Mouse (Mus musculus): ENCODE measurements around the gene Clpx.
"Not testable (repeated sequence)": the region's sequence is repeated elsewhere in the genome, so short reads cannot be mapped to it uniquely, and the experiment has no call there.

Gene Clpx

DNA sequence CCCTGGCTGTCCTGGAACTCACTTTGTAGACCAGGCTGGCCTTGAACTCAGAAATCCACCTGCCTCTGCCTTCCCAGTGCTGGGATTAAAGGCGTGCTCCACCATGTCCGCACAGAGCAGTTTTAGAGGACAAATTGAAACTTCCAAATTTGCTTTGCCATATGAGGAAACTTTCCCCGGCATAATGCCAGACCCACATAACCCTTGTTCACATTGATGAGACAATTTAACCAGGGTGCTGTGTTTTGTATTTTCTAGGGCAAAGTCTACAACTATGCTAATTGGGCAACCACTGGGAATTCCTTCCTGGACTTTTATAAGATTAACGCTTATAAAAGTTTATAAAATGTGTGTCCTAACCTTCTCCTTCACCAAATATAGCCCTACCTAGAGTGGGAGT, 4.1 kb upstream of the Clpx start:
- no peak for DNase-seq (ENCODE audit: low read depth, low spot score)

DNA sequence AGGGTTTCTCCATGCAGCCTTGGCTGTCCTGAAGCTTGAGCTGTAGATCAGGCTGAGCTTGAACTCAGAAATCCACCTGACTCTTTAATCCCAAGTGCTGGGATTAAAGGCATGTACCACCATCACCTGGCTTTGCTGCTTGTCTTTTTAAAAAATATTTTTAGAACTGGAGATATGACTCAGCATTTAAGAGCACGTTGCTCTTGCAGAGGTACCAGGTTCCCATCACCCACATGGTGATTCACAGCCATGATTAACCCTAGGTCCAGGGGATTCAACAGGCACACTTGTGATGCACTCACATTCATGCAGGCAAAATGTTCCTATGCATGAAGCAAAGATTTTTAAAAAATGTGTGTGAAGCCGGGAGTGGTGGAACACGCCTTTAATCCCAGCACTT, 1.6 kb upstream of the Clpx start:
- no peak for DNase-seq (ENCODE audit: low read depth, low spot score)

DNA sequence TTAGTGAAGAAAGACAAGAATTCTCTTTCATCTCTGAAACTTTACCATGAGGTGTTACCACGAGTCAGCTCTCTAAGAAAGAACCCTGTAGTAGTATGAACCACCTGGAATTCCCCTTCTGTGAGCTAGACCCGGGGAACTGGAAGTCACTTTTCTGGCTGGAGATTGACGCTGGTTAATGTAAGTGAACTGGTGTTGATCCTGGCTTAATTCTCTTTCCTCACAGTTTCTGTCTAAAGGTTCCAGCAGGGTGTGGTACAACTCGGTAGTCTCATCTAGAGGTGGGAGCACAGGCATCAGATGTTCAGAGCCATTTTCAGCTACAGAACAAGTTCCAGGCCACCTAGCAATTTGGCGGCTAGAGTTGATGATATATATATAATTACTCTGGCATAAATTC, 941 bp upstream of the Clpx start:
- DNase-seq (ENCODE audit: low read depth, low spot score) = no peak

DNA sequence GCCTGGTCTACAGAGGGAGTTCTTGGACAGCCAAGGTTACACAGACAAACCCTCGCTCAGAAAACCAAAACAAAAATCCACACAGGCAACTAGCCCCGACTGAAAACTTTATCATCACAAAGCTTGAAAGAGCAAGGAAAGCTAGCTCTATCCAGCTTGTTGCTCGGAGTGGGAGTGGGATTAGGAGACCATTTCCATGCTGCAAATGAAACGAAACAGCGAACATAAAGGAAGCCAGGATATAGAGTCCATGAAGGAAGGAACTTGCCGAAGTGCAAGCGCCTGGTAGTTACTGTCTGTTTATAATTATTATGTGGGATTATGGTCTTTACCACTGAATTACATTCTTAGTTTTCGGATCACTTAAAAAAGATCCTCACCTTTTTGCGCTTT, 484 bp upstream of the Clpx start:
- no peak for DNase-seq (ENCODE audit: low read depth, low spot score)

DNA sequence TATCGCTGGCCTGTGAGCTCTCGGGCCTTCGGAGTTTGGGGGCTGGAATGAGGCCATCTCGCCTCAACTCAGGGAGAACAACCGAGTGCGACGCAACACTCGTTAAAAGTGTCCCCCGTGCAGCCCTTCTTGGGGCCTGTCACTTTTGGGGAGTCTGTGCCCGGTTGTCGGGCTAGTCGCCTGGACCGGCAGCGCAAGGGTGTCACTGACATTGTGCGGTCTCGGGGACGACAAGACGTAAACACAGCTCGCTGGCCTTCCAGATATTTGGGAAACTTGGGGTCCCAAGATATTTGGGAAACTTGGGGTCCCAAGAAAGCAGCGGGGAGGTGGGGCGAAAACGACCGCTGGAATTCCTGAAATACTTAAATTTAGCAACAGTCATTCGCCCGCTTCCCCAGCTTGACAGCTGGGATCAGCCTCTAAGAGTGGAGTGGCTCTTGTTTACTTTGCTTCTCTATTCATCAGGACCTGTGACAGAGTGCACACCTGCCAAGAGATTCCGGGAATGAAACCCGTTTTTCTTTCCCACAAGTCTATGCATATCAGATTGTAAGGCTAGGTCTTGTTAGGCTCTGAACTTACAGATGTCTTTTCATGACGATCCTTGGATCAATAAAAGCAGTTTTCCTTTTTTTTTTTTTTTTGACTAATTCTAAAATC, 787 bp downstream of the Clpx start:
- DNase-seq (ENCODE audit: low read depth, low spot score) = no peak

DNA sequence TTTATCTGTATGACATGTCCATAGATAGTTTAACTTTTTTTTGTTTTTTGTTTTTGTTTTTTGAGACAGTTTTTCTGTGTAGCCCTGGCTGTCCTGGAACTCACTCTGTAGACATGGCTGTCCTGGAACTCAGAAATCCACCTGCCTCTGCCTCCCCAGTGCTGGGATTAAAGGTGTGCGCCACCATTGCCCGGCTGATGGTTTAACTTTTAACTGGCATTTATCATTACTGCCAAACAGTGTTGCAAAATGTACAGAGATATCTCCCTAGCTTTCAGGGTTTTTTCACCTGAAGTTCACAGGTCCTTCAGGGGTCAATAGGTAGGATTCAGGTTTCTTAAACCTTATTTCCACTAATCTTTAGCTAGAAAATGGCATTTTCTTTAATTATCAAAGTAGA, 3.0 kb downstream of the Clpx start:
- DNase-seq (ENCODE audit: low read depth, low spot score) = no peak

DNA sequence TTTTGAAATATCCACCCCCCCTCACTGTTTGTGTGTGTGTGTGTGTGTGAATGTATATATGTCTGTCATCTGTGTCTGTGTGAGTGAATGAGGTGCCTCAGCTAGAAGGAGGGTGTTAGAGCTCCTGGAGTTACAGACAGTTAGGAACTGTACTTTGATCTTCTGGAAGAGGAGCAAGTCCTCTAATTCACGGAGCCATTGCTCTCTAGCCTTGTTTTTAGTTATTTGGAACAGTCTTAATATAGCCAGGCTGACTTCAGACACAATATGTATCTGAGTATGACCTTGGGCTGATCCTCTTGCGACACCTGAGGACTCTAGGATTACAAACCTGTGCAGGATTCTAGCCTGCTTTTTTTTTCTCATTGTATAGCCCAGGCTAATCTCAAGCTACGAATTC, 4.7 kb downstream of the Clpx start:
- no peak for DNase-seq (ENCODE audit: low read depth, low spot score)

DNA sequence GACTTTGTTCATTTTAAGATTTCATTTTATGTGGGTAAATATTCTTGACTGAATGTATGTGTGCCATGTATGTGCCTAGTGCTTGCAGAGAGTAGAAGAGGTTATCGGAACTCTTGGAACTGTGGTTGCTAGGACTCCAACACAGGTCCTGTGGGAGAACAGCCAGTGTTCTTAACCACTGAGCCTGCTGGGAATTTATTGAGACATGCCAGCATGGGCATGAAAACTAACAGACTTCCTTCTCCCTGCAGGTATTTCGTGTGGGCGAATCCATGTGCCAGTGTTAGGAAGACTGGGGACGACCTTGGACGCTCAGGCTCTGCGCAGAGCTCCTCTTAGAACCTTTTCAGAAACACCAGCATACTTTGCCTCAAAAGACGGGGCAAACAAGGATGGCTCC, 5.6 kb downstream of the Clpx start:
- DNase-seq (ENCODE audit: low read depth, low spot score) = no peak

DNA sequence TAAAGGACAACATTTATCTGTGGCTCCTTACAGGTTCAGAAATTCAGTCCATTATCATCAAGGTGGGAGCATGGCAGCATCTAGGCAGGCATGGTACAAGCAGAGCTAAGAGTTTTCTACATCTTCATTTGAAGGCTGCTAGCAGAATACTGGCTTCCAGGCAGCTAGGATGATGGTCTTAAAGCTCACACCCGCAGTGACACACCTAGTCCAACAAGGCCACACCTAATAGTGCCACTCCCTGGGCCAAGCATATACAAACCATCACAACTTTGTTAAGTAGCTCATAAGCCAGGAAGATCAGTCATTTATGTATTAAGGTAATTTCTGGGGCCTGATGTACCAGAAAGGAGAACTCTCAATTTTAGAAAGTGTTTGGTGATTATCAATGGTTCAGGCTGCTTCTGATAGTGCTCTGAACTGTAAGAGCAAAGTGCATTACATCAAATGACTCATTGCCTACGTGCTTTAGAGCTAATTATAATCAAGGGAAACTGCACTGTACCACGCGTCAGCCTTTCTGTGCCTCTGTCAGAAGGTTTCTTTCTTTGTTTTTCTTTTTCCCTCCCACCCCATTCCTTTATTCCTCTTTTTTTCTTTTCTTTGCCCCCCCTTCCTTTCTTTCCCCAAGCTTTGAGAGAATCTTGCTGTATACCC, 8.4 kb downstream of the Clpx start:
- DNase-seq (ENCODE audit: low read depth, low spot score) = no peak

DNA sequence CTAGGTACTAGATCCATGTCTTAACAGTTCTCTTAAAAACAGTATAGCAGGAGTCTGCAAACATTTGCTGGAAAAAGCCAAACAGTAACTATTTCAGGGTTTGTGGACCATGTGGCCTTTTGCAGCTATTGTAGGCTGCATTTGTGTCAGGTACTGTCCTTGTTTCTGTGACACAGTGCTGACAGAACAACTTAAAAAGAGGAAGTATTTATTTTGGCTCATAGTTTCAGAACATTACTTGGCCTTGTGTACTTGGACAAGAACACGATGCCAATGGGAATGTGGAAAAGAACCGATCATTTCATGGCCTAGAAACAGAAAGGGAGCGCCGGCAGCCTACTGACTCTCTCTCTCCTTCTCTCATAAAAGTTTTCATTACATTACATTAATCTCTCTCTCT, 9.5 kb downstream of the Clpx start:
- DNase-seq (ENCODE audit: low read depth, low spot score) = no peak

DNA sequence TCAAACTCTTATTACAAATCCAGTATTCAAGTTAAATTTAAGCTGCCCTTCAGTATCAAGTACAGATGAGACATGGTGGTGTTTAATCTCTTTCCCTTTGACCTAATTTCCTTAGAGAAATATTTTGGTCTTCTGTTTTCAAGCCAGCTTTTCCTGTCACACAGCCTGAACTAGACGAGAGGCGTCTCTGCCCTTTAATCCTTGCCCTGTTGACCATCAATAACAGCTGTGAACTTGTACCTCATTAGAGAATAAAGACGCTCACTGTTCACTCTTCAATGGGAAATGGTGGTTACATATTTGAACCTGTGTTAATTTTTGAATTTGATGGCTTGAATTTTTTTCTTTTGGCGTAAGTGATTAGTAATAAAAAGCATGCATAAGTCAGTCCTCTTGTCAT, 10.2 kb downstream of the Clpx start:
- DNase-seq (ENCODE audit: low read depth, low spot score) = no peak

DNA sequence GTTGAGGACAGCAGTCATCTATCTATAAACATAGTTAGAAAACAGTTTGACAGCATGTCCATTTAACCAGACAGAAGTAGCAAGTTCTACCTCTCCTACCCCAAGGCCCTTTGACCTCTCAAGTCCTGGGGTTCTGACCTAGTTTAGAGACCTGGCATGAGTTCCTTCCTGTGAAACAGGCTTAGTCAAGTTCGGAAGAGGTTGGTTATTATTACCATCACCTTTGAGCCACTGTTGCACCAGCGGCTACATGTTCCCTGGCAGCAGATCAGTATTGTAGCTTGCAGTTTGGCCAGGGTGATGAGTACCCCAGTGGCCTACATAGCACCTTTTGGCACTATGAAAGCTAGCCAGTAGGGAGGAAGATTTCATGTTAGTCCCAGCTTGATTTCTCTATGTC, 12.6 kb downstream of the Clpx start:
- DNase-seq (ENCODE audit: low read depth, low spot score) = no peak

DNA sequence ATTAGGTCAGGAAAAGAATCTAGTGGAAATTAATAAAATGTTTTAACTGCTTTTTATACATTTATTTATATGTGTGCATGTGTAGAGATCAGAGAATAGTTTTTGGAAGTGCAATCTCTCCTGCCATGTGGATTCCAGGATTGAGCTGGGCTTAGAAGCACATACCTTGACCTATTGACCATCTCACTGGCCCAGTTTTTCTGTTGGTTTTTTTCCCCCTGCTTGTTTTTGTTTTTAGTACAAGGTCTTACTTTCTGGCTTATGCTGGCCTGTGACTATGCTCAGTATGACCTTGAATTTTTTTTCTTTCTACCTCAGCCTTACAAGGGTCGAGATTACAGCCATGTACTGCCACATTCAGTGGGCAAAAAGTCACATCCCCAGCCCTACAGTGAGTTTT, 14.0 kb downstream of the Clpx start:
- no peak for DNase-seq (ENCODE audit: low read depth, low spot score)

DNA sequence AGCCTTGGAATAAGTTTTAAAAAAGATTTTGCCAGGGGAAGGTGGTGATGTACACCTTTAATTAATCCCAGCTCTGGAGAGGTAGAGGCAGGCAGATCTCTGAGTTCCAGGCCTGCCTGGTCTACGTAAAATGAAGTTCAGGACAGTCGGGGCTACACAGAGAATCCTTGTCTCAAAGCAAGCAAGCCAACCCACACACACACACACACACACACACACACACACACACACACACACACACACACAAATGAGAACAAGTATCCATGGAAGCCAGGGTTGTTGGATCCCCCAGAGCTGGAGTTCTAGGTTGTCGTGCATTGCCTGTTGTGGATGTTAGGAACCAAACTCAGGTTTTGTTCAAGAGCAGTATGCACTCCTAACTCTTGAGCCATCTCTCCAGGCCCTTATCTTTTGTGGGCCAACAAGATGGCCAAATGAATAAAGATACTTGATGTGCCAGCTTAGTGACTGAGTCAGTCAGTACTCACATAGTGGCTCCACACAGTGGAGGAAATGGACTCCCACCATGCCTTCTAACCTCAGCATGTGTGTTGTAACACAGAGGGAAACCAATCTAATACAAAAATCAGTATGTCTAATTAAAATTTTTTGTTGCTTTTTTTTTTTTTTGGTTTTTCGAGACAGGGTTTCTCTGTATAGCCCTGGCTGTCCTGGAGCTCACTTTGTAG, 18.8 kb downstream of the Clpx start:
- no peak for DNase-seq (ENCODE audit: low read depth, low spot score)

DNA sequence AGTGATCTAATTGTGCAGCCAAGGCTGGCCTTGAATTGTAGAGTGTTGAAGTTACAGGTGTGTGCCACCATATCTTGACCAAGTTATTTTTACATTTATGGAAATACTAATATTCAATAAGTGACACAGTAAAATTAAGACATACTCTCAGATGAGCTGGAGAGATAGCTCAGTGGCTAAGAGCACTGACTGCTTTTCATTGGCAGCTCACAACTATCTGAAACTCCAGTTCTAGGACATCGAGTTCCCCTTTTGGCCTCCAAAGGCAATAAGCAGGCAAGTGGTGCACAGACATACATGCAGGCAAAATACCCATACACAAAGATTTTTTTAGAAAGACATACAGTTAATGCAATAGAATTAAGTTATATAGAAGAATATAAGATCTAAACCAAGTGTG, 19.8 kb downstream of the Clpx start:
- no peak for DNase-seq (ENCODE audit: low read depth, low spot score)

DNA sequence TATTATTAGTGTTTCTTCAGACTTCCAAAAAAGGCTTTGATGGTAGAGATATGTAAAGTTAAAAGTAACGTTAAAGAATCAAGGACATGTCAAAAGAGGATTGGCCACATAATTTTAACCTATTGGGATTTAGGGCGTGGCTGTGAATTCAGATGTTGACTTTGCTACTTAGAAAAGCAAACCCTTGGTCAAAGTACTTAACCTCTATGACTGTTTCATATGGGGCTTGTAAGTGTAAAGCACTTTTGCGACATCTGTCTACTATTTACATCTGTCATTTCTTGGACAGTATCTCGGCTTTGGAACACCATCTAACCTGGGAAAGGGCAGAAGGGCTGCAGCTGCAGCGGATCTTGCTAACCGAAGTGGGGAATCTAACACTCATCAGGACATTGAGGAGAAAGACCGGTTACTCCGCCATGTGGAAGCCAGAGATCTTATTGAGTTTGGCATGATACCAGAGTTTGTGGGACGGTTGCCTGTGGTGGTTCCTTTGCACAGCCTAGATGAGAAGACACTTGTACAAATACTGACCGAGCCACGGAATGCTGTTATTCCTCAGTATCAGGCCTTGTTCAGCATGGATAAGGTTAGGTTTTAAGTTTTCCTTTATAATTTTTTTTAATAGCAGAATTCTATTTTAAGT, 28.3 kb downstream of the Clpx start:
- no peak for DNase-seq (ENCODE audit: low read depth, low spot score)

DNA sequence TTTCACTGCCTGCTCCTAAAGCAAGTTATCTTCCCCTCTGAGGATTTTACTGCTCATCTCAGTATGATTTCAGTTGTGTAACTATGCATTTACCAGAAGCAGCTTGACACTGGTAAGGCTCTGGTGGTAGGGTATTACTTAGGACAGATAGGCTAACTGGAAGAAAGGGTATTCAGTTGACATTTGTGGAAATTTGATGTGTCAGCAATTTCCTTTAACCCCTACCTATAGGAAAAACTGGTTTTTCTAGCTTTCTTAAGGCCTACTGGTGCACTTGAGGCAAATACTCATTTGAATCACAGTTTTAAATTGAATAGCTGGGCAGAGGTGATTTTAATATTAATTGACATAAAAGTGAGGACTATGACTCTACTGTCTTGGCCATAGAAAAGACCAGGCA, 31.9 kb downstream of the Clpx start:
- no peak for DNase-seq (ENCODE audit: low read depth, low spot score)

DNA sequence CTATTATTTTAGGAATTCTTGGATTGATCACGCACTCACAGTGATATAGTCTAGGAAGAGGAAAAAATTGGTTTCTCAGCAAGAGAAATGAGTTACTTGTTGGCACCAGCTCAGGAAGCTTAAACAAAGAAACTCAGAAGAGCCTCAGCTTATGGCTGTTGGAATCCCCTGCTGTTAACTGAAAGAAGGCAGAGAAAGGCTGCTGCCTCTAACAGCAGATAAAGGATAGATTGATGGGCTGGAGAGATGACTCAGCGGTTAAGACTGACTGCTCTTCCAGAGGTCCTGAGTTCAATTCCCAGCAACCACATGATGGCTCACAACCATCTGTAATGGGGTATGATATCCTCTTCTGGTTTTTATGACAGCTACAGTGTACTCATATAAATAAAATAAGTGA, 33.3 kb downstream of the Clpx start:
- DNase-seq (ENCODE audit: low read depth, low spot score) = no peak

DNA sequence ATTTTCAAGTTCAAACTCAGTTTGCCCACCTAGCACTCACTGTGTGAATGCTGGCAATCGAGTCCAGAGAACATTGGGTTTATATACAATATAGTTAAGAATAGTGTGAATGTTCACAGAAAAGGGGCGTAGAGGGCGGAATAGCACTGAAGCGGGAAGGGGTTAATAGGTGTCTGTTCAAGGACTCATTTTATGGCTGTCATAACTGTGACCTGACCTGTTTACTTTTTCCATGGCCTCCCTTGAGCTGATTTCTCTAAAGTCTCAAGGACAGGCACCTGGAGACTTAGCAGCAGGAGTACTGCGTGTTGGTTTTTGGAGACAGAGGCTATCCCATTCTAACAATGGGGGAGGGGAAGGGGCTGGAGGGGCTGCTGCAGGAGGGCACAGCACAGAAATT, 39.9 kb downstream of the Clpx start:
- no peak for DNase-seq (ENCODE audit: low read depth, low spot score)

DNA sequence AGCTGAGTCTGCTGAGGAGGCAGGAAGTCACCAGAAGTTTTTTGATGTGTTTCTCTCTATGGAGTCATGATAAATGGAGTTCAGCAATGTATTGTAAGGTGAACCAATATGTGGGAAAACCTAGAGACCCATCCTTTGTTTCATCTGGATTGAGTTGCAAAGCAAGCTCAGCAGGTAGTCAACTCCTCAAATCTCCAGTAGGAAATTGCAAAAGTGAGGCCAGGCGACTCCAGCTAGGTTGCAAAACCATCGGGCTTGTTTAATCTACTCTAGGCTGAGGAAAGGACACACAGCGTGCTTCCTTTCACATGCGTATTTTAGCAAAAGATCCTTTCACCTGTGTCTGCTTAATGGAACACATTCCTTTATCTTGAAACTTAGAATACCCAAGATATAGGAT, 45.1 kb downstream of the Clpx start:
- no peak for DNase-seq (ENCODE audit: low read depth, low spot score)

DNA sequence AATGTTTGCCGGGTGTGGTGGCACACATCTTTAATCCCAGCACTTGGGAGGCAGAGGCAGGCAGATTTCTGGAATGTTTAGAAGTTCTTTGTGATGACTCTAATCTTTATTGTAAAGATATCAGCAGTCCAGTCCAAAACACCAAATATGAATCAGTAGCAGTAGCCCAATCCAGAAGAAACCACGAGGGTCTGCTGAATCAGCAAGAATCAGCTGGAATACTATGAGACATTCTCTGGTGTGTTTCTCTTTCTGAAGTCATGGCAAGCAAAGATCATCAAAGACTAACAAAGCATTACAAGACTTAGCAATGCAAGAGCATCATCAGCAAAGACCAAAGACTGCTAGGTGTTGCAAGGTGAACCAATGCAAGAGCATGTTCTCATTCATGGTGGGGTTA, 46.4 kb downstream of the Clpx start:
- no peak for DNase-seq (ENCODE audit: low read depth, low spot score)

DNA sequence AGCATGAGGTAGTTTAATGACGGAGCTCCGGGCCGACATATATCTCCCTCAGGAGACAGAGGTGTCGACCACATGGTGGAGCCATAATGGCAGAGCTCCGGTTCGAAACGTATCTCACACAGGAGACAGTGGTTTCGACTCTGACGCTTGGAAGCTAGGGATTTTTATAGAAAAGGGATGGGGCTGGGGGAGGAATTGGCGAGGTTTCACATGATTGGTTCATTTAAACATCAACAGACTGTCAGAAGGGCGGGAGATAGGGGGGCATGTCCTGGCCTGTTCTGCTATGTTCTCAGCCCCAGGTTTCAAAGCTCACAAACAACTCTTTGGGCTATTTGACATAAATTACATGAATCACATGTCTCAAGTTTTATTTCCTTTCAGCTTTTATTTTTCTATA, 51.4 kb downstream of the Clpx start:
- not testable (repeated sequence) for DNase-seq (ENCODE audit: low read depth, low spot score)

Data from skeletal muscle tissue, adult 2 months (tissue).